Mouse (Mus musculus) heart, embryonic 11.5 days (tissue): ENCODE data around the gene Kdm2a. TPM values are rescaled to one million over a fixed set of nuclear protein-coding genes. Genes with fewer than 3 reads are reported as not detected.
A peak's percentile ranks its signal among the peaks of the same experiment; 100 is the strongest.

ENCODE experiments used
- ATAC-seq: fragments of 200-750 bp; cut with Nextera tagmentation; replicated peaks from 2 replicates; pipeline ENCODE4 v1.8.0; 2017; ENCODE audit warnings: moderate library complexity; ENCODE audit not compliant: insufficient number of reproducible peaks, low FRiP score, low TSS enrichment
- H3K27ac ChIP-seq: fragments of 300-500 bp; sonication (generic); 2 replicates; pipeline ENCODE4 v1.5.1; 2014; ENCODE audit warnings: mild to moderate bottlenecking, low read depth, low read length
- H3K27me3 ChIP-seq: fragments of 300-500 bp; sonication (generic); 2 replicates; pipeline ENCODE4 v1.6.1; 2014; ENCODE audit warnings: mild to moderate bottlenecking, low read length, mixed read lengths; ENCODE audit not compliant: control insufficient read depth, insufficient read depth
- H3K36me3 ChIP-seq: fragments of 300-500 bp; sonication (generic); 2 replicates; pipeline ENCODE4 v1.6.1; 2014; ENCODE audit warnings: mild to moderate bottlenecking, low read length, moderate library complexity, mixed read lengths; ENCODE audit not compliant: control insufficient read depth, insufficient read depth
- H3K4me1 ChIP-seq: fragments of 300-500 bp; sonication (generic); 2 replicates; pipeline ENCODE4 v1.6.1; 2014; ENCODE audit warnings: low read length; ENCODE audit not compliant: control insufficient read depth, insufficient read depth
- H3K4me2 ChIP-seq: fragments of 300-500 bp; sonication (generic); 2 replicates; pipeline ENCODE4 v1.6.1; 2014; ENCODE audit warnings: mild to moderate bottlenecking, moderate library complexity
- H3K4me3 ChIP-seq: fragments of 300-500 bp; sonication (generic); 2 replicates; pipeline ENCODE4 v1.5.1; 2014; ENCODE audit warnings: low read depth, low read length
- H3K9ac ChIP-seq: fragments of 300-500 bp; sonication (generic); 2 replicates; pipeline ENCODE4 v1.6.1; 2014; ENCODE audit warnings: mild to moderate bottlenecking, low read depth, low read length, moderate library complexity
- H3K9me3 ChIP-seq: fragments of 300-500 bp; sonication (generic); replicated peaks from 2 replicates; pipeline ENCODE4 v1.6.1; 2016; ENCODE audit warnings: low read length; ENCODE audit not compliant: control insufficient read depth
- WGBS: fragments of 180-500 bp; shearing (Covaris S2); extraction: QIAGEN DNeasy Blood & Tissue Kit; methylation state at CpG from one replicate; pipeline ENCODE4 v1.1.7; 2014; ENCODE audit not compliant: insufficient replicate concordance; 5-methylcytosine and 5-hydroxymethylcytosine counted together
- polyA plus RNA-seq: library from polyadenylated mRNA; unstranded; fragments of >200 nt; fragmentation: Nextera tagmentation; extraction: Ambion mirVana; gene quantifications from 2 replicates; pipeline ENCODE4 v1.2.1, GENCODE M21; 2014

Kdm2a gene
- 34.8 and 44.9 TPM in 2 replicates for polyA plus RNA-seq

GRCm38 (mm10) chr19:4397798-4398629 is at the start of gene Kdm2a:
Gene Kdm2a, minus strand, starts transcription at chr19:4398285.
- Histone ChIP-seq H3K9me3 (no peaks in the 10 kb centered on the region), H3K27me3 (no peaks in the 10 kb centered on the region), H3K9ac (peak within 1 kb of the TSS; percentile 90), H3K4me2 (peak within 1 kb of the TSS; percentile 98), H3K4me3 (peak within 1 kb of the TSS; percentile 100), H3K4me1 (0 out of 2 replicates have a peak, but pooled peaks cover 6% of the 10 kb centered on the region), H3K36me3 (no peaks in the 10 kb centered on the region), H3K27ac (peak within 1 kb of the TSS; percentile 97)
- ATAC-seq = peak; percentile 34
- under 1% methylated on average over 70 of the region's 82 CpGs for WGBS

- no peak for ATAC-seq
- 79% methylated on average over 9 of the region's 9 CpGs for WGBS
Measured at GRCm38 (mm10) chr19:4447445-4447844, 49.4 kb upstream of the Kdm2a start.

GRCm38 (mm10) chr19:4446661-4447420 is 48.8 kb upstream of the Kdm2a start:
- Histone ChIP-seq H3K4me1 (peaks cover 5% of the 10 kb centered on the region), H3K4me2 (no peak overlapping the region), H3K9me3 (no peaks in the 10 kb centered on the region), H3K27ac (no peak overlapping the region), H3K4me3 (no peak overlapping the region), H3K9ac (no peak overlapping the region), H3K27me3 (no peaks in the 10 kb centered on the region), H3K36me3 (no peaks in the 10 kb centered on the region)
- 86% methylated on average over 8 of the region's 8 CpGs for WGBS
- ATAC-seq = no peak

More at GRCm38 (mm10) chr19:4447445-4447844, 49.4 kb upstream of the Kdm2a start:
- no peaks in the 10 kb centered on the region for H3K9me3 ChIP-seq
- no peak overlapping the region for H3K27ac ChIP-seq
- H3K4me1 ChIP-seq = no peaks in the 10 kb centered on the region
- H3K9ac ChIP-seq = no peak overlapping the region
- H3K4me2 ChIP-seq = no peak overlapping the region
- H3K36me3 ChIP-seq = no peaks in the 10 kb centered on the region
- H3K27me3 ChIP-seq = no peaks in the 10 kb centered on the region
- H3K4me3 ChIP-seq = no peak overlapping the region

GRCm38 (mm10) chr19:4442408-4442807 is 44.3 kb upstream of the Kdm2a start:
- no peak overlapping the region for H3K4me3 ChIP-seq
- no peaks in the 10 kb centered on the region for H3K27me3 ChIP-seq
- H3K36me3 ChIP-seq = no peaks in the 10 kb centered on the region
- 6% methylated on average over 3 of the region's 3 CpGs for WGBS
- no peak overlapping the region for H3K4me2 ChIP-seq
- H3K4me1 ChIP-seq = peaks cover 25% of the 10 kb centered on the region
- H3K9me3 ChIP-seq = no peaks in the 10 kb centered on the region
- no peak overlapping the region for H3K27ac ChIP-seq
- no peak for ATAC-seq
- no peak overlapping the region for H3K9ac ChIP-seq

- no peak overlapping the region for H3K4me3 ChIP-seq
- peak overlapping the region; percentile 20; the same call in 1 of the 2 replicates for H3K4me2 ChIP-seq
- peaks cover 25% of the 10 kb centered on the region for H3K4me1 ChIP-seq
- H3K9ac ChIP-seq = no peak overlapping the region
- H3K9me3 ChIP-seq = no peaks in the 10 kb centered on the region
- H3K36me3 ChIP-seq = no peaks in the 10 kb centered on the region
- WGBS = 36% methylated on average over 10 of the region's 10 CpGs
- H3K27ac ChIP-seq = no peak overlapping the region
- 0 out of 2 replicates have a peak, but pooled peaks have one; percentile 49 for ATAC-seq
- H3K27me3 ChIP-seq = no peaks in the 10 kb centered on the region
Measured at GRCm38 (mm10) chr19:4441621-4442161, 43.6 kb upstream of the Kdm2a start.

GRCm38 (mm10) chr19:4441090-4441591 is 43.1 kb upstream of the Kdm2a start:
- H3K27ac ChIP-seq = no peak overlapping the region
- WGBS = 28% methylated on average over 6 of the region's 6 CpGs
- peak overlapping the region; percentile 70; the same call in 1 of the 2 replicates for H3K4me2 ChIP-seq

GRCm38 (mm10) chr19:4440222-4440621 is 42.1 kb upstream of the Kdm2a start:
- Histone ChIP-seq H3K4me3 (peak overlapping the region; percentile 80; the same call in 1 of the 2 replicates), H3K36me3 (no peaks in the 10 kb centered on the region), H3K9ac (no peak overlapping the region; the same call in 1 of the 2 replicates), H3K27ac (no peak overlapping the region), H3K27me3 (no peaks in the 10 kb centered on the region), H3K4me2 (peak overlapping the region; percentile 70), H3K9me3 (no peaks in the 10 kb centered on the region), H3K4me1 (peaks cover 31% of the 10 kb centered on the region)
- WGBS = 10% methylated on average over 8 of the region's 8 CpGs
- no peak for ATAC-seq

More at GRCm38 (mm10) chr19:4441090-4441591, 43.1 kb upstream of the Kdm2a start:
- no peaks in the 10 kb centered on the region for H3K36me3 ChIP-seq
- no peaks in the 10 kb centered on the region for H3K9me3 ChIP-seq
- peaks cover 27% of the 10 kb centered on the region for H3K4me1 ChIP-seq
- no peaks in the 10 kb centered on the region for H3K27me3 ChIP-seq
- no peak overlapping the region for H3K9ac ChIP-seq
- H3K4me3 ChIP-seq = no peak overlapping the region
- ATAC-seq = no peak

GRCm38 (mm10) chr19:4439161-4439801 is 41.2 kb upstream of the Kdm2a start, which contains the start of gene Rhod:
Gene Rhod, minus strand, starts transcription at chr19:4439432.
- peak within 1 kb of the TSS; percentile 3; the same call in 1 of the 2 replicates for H3K27ac ChIP-seq
- 0 out of 2 replicates have a peak, but pooled peaks have one; percentile 27 for ATAC-seq
- WGBS = 0% methylated on average over 38 of the region's 51 CpGs
- no peaks in the 10 kb centered on the region for H3K27me3 ChIP-seq
- peaks cover 31% of the 10 kb centered on the region for H3K4me1 ChIP-seq
- peak within 1 kb of the TSS; percentile 70 for H3K4me2 ChIP-seq
- H3K36me3 ChIP-seq = no peaks in the 10 kb centered on the region
- H3K9me3 ChIP-seq = no peaks in the 10 kb centered on the region
- peak within 1 kb of the TSS; percentile 78 for H3K9ac ChIP-seq
- H3K4me3 ChIP-seq = peak within 1 kb of the TSS; percentile 80
